Mouse (Mus musculus) heart, embryonic 15.5 days (tissue): ENCODE data around the gene Fyco1. TPM values are rescaled to one million over a fixed set of nuclear protein-coding genes. Genes with fewer than 3 reads are reported as not detected.

Experiments used
- polyA plus RNA-seq: library from polyadenylated mRNA; unstranded; fragments of >200 nt; fragmentation: Nextera tagmentation; extraction: Ambion mirVana; gene quantifications from 2 replicates; pipeline ENCODE4 v1.2.1, GENCODE M21; 2015

The Fyco1 gene
- polyA plus RNA-seq, 1 experiment from 2014 or later: 33.4 TPM

Other genes starting within 250 kb of the Fyco1 start
- gene Slc6a20b, start 219.3 kb downstream of the Fyco1 start, polyA plus RNA-seq: 0.13 TPM in 2 replicates
- gene Ccr9, start 173.5 kb downstream of the Fyco1 start, polyA plus RNA-seq: 0.29 and 1.1 TPM in 2 replicates
- gene Slc6a20a, start 173.0 kb downstream of the Fyco1 start, polyA plus RNA-seq: not detected in 2 replicates
- gene Lztfl1, start 134.2 kb downstream of the Fyco1 start, polyA plus RNA-seq: 26.7 and 35.4 TPM in 2 replicates
- gene Cxcr6, start 45.4 kb downstream of the Fyco1 start, polyA plus RNA-seq: 0.42 and 1.3 TPM in 2 replicates
- not detected in 2 replicates for gene Xcr1, start 10.1 kb upstream of the Fyco1 start, polyA plus RNA-seq
- gene Ccr1, start 116.8 kb upstream of the Fyco1 start, polyA plus RNA-seq: 1.9 TPM in 2 replicates
- gene Ccr1l1, start 126.5 kb upstream of the Fyco1 start, polyA plus RNA-seq: not detected in 2 replicates
- gene Ccr3, start 170.1 kb upstream of the Fyco1 start, polyA plus RNA-seq: 0.05 TPM in 1 of 2 replicates, not detected in the other